Mouse (Mus musculus): ENCODE results near the gene Gm45837. TPM values are rescaled to one million over a fixed set of nuclear protein-coding genes. Genes with fewer than 3 reads are reported as not detected.
"Not testable (repeated sequence)": the region's sequence is repeated elsewhere in the genome, so short reads cannot be mapped to it uniquely, and the experiment has no call there.

Gene Gm45837
- total RNA-seq, 2 experiments from 2014 or later, result 2.1 TPM; not detected in 1

- intact Hi-C loops (cut with DNase I), result no loop called here
- DNase-seq, result no peak
Measured at GRCm38 (mm10) chr7:101537541-101537940, 126.9 kb downstream of the Gm45837 start.

DNA sequence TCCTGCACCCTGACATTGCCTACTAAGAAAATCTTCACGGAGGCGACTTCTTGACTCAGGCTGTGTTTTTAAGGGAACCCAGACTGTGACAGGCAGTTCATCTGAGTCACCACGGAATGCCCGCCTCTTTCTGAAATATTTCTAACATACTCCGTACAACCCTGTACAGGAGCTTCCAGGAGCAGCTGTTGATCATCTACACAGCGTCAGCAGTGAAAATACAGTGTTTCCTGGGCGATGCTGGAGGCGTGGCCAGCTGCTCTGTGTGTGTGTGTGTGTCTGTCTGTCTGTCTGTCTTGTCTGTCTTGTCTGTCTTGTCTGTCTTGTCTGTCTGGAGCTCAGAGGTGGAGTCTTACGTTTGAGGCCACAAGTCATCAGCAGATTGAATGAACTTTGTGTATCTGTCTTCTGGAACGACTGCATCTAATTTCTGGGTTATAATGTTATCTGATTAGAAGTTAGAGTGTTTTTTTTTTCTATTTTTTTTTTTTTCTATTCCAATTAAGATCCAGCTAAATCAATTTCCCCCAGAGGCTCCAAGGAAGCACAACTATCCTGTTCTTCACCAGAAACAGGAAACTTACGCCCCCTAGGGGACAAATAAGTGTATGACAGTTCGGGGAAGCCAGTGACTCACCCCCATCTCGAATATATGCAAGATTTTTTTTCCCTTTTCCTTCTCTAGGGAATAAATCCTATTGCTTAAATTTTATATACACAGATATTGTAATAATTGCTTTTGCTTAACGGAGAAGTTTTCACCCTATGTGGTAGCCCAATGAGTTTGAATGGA lies 127.7 kb downstream of the Gm45837 start:
- peak in 1 of 2 experiments; percentile 7 for DNase-seq

DNA sequence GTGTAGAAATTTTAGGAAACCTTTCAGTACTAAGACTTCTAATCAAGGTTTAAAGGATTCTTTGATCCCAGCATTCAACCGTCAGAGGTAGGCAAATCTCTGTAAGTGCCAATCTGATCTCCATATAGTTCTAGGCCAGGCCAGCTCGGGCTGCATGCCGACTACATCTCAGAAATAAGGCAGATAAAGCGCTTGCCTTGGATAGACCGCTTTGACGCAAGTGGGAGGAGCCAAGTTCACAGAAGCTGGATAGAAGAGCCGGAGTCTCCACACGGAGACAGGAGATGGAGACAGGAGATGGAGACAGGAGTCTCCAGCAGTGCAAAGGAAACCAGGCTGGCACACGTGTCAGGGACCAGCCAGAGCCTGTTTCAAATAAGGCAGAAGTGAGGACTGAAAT lies 129.1 kb downstream of the Gm45837 start:
- no peak for DNase-seq
- intact Hi-C loops (cut with DNase I), result loop anchor here (2.0 kb wide), 1 partner anchor 111 kb away; no protein-coding TSS in a partner anchor

More for the DNA sequence above, 127.7 kb downstream of the Gm45837 start:
- intact Hi-C loops (cut with DNase I), result no loop called here

DNA sequence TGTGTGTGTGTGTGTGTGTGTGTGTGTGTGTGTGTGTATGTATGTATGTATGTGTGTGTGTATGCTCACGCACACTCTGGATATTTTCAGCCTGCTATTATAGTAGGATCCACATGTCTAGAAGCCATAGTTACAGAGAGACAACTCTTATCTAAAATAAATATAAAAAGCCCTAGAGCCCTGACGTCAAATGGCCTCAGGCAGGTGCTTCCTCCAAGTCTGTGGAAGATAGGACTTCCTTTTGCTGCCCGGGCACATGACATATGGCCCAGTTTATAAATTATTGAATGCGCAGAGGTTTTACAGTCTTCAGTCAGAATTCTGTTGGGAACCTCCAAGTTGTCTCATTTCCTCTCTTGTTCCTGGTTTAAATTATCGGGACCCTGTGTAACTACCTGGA lies 130.0 kb downstream of the Gm45837 start:
- DNase-seq, result no peak
- intact Hi-C loops (cut with DNase I), result loop anchor here (2.0 kb wide), 1 partner anchor 112 kb away; no protein-coding TSS in a partner anchor

GRCm38 (mm10) chr7:101541132-101541531 lies 130.4 kb downstream of the Gm45837 start:
- intact Hi-C loops (cut with DNase I), result loop anchor here (2.0 kb wide), 1 partner anchor 112 kb away; no protein-coding TSS in a partner anchor
- peak; percentile 41 to 52 for DNase-seq

GRCm38 (mm10) chr7:101541734-101542133 lies 131.0 kb downstream of the Gm45837 start:
- intact Hi-C loops (cut with DNase I), result loop anchor here (2.0 kb wide), 1 partner anchor 113 kb away; no protein-coding TSS in a partner anchor
- DNase-seq, result no peak

DNA sequence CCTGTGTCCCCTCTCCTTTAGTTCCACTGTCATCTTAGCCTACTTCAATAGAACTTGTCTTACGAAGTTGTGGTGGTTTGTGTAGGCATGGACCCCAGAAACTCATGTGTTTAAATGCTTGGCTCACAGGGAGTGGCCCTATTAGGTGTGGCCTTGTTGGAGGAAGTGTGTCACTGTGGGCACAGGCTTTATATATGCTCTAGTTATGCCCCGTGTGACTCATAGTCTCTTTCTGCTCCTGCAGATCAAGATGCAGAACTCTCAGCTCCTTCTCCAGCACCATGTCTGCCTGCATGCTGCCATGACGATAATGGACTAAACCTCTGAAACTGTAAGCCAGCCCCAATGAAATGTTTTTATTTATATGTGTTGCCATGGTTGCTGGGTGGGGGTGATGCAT lies 137.0 kb downstream of the Gm45837 start:
- intact Hi-C loops (cut with DNase I), result no loop called here
- DNase-seq, result no peak

- intact Hi-C loops (cut with DNase I), result no loop called here
Measured at GRCm38 (mm10) chr7:101549266-101549665, 138.6 kb downstream of the Gm45837 start.

GRCm38 (mm10) chr7:101550686-101551485 lies 140.2 kb downstream of the Gm45837 start:
- DNase-seq, result no peak
- intact Hi-C loops (cut with DNase I), result no loop called here

More at GRCm38 (mm10) chr7:101549266-101549665, 138.6 kb downstream of the Gm45837 start:
- DNase-seq, result no peak

DNA sequence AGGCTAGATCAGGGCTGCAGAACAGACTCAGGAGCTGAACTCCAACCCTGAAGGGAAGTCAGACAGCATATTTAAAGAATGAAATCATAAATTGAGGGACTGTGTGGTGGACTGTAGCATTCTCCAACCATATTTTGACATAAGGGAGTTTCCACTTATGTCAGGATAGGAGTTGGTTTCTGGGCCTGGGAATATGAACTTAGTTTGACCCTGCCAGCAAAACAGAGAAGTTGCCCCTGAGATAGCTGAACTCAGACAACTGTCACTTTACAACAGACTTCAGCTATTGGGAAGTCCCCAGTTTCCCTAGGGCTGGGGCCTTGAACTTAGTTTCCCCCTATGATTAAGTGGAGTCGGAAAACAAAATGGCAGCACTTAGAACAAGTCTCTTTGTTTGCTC lies 140.8 kb downstream of the Gm45837 start:
- DNase-seq, result no peak
- intact Hi-C loops (cut with DNase I), result no loop called here

DNA sequence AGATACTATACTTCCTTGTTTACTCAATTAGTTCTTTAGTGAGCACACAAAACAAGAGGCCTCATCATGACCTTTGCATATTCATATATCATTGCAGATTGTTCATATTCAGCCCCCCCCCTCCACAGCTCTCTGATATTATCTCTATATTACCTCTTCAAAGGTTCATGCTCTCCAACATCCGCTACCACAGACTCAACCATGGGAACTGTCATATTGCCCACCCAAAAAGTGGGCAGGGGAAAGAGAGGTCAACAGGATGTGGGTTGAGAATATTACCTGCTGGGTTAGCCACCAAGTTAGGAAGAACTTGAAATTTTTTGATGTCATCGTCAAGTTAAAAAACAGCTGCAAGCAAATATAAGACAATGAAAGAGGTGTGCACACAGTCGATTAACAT lies 144.8 kb downstream of the Gm45837 start:
- DNase-seq; intact Hi-C loops (cut with DNase I): not testable (repeated sequence)

GRCm38 (mm10) chr7:101557391-101557790 lies 146.7 kb downstream of the Gm45837 start:
- DNase-seq, result no peak
- intact Hi-C loops (cut with DNase I), result no loop called here

DNA sequence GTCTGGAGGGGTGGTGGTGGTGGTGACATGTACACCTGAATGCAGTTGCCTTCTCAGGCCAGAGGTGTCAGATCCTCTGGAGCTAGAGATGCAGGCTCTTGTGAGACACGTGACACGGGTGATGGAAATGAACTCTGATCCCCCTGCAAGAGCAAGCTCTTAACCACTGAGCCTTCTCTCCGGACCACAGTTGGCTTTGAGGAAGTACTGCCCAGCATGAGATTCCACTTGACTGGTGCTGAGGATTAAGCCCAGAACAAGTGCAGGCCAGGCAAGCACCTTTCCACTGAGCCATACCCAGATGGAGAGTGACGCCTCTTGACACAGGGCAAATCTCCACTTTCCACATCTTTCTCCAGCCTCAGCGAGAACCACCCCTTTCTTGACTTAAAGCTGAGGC lies 148.7 kb downstream of the Gm45837 start:
- DNase-seq; intact Hi-C loops (cut with DNase I): not testable (repeated sequence)

Small RNAs within 50 kb of the gene (microRNA-seq; reads per million reads assigned to microRNA genes)
- 8,877 to 10,133 reads per million in 2 experiments for gene Mir139

Other genes with a start within 250 kb of the Gm45837 start
- gene Atg16l2, start 108.6 kb upstream of the Gm45837 start, total RNA-seq (2021), result 1 to 10 TPM; 6.0 to 6.4 TPM
- 10 to 100 TPM; 39.2 to 44.1 TPM for gene Stard10, start 93.8 kb upstream of the Gm45837 start, total RNA-seq (2021)
- 10 to 100 TPM; 15.6 to 25.5 TPM for gene Arap1, start 62.8 kb upstream of the Gm45837 start, total RNA-seq (2021)
- gene Pde2a, start 10.8 kb downstream of the Gm45837 start, total RNA-seq (2021), result 10 to 100 TPM; 17.6 to 22.7 TPM
- gene Art2b, start 174.7 kb downstream of the Gm45837 start, total RNA-seq (2021), result not detected

Measured in gastrocnemius, postnatal 36 days (tissue).